Mouse (Mus musculus) T-cell, adult 2 months (primary cell): ENCODE data around the gene Esrrb.

ENCODE experiments used
- DNase-seq: peaks from one replicate; pipeline ENCODE4 v3.0.0; 2022; ENCODE audit warnings: low spot score

Gene Esrrb

DNA sequence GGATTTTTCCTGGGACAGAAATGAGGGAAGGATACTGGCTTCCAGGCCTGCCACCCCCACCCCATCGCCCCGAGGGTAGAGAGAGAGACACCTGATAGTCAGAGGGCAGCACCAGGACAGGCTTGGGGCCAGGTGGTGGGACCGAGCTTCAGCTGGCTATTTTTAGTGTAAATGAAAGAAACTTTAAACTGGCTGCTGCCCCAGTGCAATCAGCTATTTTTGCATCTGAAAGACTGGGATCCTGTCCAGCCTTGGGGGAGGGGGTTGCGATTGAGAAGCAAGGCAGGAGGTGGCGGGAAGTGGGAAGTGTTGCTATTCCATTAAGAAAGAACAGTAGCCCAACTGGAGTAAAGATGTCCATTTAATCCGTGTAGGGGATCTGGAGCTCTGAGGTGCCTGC lies 137.8 kb downstream of the Esrrb start:
- no peak for DNase-seq

DNA sequence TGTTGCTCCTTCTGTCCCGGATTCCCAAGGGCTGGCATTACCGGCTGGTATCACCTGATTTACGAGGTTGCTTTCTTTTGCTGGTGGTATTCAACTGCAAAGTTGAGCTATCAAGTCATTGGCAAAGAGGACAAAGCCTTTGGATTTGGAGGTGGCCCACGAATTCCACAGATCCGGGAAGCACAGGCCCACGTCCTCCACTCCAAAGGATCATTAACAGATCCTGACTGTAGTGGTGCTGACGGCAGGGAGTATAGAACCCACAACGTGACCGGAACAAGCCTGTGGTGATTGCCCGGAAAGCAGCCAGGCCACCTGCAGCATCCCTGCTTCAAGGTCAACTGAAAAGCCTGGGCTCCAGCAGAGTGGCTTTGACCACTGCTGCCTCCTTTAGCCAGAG lies 140.8 kb downstream of the Esrrb start:
- DNase-seq = no peak

DNA sequence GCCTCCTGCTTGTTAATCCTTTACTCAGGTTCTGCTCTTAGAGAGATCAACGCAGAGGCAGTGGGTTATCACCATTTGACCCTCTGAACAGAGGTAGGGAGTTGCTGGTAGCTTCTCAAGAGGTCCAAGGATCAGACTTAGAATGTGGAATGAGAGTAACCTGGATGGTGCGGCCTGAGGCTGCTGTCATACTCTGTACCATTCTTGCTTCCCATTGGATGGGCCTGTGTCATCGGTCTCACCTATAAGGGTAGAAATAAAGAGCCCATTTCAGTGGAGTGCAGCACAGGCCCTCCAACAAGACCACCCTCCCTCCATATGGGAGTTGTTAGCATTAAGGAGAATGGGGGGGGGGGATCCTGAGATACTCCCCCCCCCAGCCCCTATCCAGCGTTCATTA lies 143.0 kb downstream of the Esrrb start:
- DNase-seq = no peak

DNA sequence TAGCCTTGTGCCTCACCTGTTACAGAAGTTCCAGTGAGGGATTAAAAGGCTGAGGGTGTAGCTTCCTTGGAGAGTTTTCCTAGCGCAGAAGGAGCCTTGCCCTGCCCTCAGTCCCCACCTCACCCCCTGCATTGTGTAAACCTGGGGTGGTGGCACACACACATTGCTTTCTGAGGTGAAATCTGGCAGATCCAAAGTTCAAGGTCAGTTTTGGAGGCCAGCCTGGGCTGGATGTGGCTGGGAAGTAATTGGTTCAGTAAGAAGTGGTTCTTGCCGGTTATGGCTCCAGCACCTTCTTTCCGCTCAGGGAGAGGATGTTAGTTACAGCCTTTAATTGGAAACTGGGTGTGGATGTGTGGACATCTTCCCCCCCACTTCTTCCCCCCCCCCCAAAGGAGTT lies 143.4 kb downstream of the Esrrb start:
- DNase-seq = no peak

DNA sequence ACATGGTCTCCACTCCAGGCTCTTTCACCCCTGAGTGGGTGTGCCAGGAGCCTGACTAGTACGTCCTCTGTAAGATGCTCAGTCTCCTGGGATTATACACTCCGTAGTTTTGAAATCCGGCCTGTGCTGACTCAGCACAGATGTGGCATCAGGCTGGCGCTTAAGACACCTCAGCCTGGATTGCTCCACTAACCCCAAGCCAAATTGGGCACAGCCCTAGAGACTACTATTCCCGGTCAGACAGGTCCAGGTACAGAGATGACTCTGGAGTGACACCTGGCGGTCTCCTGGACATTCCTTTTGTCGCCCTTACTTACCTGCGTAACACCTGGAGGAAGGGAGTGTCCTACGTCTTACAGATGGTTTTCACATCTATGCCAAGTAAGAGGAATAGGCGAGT lies 146.8 kb downstream of the Esrrb start:
- no peak for DNase-seq

DNA sequence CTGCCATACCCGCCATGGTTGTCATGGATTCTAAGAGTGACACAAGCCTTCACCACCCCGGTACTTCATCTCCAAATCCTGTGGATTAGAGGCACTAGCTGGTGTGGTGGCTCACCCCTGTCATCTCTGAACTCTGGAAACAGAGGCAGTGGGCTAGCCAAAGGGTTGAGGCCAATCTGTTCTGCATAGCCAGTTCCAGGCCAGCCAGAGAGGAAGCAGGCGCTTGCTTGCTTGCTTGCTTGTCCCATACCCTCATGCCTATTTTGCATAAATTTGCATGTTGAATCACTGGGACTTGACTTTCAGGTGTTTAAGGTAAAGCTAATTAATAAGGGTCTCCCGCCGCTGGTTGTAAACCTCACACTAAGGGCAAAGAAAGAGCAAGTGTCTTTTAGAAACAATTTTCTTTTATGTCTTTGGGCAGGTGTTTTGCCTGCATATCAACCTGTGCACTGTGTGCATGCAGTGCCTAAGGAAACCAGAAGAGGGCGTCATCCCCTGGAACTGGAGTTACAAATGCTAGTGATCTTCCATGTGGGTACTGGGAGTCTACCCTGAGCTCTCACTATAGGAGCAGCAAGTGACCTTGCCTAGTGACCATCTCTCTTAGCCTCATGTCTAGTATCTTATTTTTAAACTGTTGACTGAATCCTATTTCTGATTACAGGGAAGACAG lies 147.5 kb downstream of the Esrrb start:
- DNase-seq = no peak

DNA sequence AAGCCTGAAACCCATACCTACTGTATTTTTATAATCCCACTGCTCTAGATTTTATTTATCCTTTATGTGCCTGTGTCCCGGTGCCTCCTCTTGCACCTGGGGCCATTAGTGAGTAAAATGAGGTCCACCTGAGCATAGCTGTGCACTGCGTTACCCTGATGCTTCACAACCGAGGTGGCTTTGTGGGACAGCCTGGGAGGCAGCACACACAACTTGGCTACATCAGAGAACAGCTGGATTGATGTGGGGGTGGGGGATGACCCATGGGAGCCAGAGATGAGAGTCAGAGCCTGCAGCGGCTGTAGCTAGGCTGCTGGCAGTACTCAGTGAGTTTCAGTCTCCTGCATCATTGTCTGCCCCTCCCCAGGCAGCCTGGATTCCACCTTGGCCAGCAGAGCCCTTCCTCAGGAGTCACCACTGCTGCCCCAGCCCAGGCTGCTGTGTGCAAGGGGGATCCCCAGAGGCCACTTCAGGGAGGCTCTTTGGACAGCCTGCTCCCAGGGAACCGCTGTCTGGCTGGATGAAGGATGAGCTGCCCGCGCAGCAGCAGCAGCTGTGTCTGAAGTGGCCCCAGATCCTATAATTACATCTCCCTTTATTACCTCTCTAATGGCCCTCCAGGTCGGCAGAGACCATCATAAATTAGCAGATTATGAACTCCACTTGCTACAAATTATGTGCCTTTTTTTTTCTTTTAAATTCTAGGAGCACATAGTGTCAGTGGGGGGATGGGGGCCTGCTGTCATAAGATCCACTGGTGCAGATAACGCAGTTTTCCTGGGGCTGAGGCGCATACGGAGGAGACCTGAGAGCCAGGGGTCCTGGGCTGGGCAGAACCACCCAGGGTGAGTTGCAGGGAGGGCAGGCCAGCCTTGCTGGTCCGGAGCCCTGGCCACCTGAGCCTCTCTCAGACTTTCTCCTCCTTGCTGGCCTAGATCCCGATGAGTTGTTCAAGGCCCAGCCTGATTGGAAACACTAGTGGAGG lies 148.7 kb downstream of the Esrrb start:
- DNase-seq = no peak

DNA sequence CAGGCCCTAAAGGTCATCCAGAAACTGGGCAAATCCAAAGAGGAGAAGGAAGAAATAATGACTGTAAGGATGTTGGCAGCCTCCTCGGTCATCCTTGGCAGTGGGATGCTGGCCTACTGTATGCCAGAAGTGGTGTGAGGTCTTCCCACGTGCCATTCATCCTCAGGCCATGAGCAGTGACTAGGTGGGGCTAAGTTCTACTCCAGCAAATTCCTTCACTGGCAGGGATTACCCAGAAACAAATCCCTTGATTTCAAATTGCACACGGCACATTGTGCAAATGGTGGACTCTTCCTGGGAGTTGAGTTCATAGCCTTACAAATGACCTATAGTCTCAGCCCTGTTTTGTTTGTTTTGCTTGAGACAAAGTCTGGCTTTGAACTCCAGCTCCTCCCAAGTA lies 151.4 kb downstream of the Esrrb start:
- no peak for DNase-seq

DNA sequence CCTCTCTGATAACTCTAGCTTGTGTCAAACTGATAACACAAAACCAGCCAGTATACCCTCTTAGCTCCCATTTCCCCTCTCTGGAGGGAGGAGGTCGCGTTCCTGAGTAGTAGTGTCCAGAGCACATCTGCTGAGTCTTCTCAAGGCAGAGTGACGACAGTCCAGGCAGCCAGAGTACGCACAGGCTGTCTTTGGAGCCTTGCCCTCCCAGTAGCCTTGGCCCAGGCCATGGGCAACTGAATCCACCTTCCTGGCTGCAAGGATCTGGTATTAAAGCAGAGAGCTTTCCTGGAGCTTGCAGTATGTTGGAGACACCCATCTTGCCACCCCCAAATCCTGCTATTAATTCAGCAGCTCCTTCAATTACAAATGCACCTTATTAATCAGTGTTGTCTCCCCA lies 152.7 kb downstream of the Esrrb start:
- DNase-seq = no peak

DNA sequence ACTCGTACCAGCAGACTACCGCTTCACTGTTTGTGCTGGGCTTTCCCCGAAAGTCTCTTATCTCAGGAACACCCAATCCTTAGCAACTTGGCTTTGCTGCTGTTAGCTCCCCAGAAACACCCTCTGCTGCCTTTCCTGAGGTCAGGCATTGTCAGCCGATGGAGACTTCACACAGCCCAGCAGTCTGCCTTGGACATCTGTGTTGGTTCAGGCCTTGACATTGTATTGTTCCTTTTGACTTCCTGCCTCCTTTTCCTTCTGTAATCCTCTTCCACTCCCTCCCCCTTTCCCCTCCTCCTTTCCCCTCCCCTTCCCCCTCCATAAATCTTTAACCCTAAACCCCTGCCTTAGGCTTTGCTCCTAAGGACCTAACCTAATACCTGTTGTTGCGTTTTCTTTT lies 155.7 kb downstream of the Esrrb start:
- DNase-seq = no peak

DNA sequence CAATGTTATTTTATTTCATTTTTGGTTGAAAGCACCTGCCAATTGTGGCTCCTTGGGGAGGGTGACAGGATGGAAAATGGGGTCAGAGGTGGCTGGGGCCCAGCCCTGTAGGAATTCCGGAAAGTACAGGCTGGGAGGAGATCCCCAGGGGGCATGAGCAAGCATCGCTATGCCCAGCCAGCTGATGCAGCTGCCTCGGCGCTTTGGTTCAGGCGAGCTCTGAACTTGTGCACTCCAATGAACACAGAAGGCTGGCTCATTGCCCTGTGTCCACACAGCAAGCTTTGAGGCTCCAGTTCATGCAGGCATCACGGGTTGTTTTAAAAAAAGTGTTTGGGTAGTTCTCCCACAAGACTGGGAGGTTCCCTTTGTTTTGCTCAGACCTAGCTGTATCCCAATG lies 156.8 kb downstream of the Esrrb start:
- DNase-seq = no peak

DNA sequence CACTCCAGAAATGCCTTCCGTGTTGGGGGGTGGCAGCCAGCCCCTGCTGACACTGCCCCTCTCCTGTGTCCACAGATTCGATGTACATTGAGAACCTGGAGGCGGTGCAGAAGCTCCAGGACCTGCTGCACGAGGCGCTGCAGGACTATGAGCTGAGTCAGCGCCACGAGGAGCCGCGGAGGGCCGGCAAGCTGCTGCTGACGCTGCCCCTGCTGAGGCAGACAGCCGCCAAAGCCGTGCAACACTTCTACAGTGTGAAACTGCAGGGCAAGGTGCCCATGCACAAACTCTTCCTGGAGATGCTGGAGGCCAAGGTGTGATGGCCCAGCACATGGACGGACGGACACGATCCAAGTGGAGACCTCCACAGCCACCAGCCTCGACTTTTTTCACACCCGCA lies 157.8 kb downstream of the Esrrb start:
- DNase-seq = no peak

DNA sequence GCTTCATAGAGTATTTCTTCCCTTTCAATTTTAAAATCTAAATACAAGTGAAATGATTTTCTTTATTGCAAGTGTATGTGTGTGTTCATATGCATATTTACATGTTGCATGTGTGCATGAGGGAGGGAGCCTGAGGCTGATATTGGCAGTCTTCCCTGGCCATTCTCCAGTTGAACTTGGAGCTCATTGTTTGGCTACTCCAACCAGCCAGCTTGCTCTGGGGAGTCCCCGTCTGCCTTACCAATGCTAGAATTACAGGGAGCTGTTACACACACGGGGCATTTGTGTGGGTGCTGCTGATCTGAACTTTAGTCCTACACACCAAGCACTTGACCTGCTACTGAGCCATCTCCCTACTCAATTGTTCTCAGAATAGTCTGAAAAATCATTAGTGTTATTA lies 173.4 kb downstream of the Esrrb start:
- DNase-seq = no peak

DNA sequence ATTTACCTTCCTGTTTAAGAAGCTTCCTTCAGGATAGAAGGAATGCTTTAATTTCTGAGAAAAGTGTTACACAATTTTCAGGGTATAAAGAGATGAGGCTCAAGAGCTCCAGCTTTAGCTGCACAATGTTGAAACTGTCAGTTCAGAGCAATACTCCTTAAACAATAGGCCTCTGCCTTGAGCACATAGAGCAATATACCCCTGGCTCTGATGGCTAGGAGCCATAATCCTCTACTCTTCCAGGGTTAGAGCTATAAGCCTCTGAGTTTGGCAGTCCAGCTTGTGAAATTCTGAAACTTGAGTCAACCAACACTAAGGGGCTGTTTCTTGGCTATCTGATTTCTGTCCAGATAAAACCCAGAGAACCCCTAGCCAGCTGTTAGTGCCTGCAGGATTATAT lies 176.9 kb downstream of the Esrrb start:
- no peak for DNase-seq

DNA sequence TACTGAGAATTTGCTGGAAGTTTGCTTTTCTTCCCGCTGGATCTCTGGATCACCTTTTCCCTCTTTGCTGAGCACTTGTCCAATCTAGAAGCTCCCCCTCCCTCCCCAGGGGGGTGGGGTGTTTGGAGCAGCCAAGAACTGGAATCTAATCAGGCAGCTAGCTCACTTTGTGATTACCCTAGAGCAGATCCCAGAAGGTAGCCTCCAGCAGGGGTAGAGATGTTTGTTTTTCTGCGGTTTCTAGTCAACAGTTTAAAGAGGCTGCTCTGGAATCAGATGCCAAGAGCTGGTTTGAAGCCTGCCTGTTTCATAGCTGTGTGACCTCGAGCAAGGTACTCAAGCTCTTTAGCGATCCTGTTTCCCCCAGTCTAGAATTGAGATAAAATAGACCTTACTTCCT lies 177.8 kb downstream of the Esrrb start:
- DNase-seq = no peak

DNA sequence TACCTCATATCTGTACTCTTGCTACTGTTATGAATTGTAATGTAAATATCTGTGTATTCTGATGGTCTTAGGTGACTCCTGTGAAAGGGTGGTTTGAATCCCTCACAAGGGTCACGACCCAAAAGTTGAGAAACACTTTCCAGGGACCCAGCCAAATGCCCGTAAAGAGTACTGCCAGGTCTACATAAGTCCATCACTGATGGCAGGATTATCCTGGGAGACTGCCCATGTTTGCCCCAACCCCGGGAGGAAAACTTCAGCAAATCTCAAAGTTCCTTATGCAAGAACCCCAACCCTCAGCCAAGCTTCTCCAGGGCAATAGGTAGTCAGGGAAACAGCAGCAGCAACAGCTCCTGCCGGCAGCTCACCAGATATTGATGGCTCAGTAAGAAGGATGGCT lies 178.6 kb downstream of the Esrrb start:
- DNase-seq = no peak

DNA sequence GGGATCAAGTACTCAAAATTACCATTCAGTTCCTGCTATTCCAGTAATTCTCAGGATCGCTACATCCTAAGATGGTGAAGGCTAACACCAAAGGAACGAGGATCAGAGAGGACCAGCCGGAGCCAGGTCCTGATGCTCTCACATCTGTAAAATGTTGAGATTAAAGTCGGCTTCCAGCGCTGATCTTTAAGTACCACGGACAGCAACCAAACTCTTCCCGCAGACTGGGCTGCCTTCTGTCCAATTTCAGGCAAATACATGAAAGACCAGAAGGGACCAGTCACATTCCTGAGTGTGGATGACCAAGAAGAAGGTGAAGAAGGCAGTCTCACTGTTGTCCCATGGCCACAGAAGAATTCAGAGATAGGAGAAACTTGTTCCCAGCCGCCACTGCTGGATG lies 186.9 kb downstream of the Esrrb start:
- no peak for DNase-seq

DNA sequence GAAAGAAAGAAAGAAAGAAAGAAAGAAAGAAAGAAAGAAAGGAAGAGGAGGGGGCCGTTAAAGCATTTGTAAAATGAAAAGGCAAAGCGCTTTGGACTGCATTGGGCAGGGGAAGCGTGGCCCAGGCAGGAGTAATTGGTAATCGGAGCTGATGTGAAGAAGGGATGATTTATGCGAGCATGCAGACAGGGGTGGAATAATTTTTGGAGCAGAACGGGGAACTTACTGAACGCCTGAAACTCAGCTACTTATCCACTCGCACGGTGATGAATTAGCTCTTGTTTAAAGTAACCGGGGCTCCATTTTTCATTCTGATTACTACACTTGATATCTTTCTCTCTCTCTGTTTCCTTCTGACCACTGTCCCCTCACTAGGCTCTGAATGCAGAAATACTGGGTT lies 192.1 kb downstream of the Esrrb start:
- DNase-seq = no peak

DNA sequence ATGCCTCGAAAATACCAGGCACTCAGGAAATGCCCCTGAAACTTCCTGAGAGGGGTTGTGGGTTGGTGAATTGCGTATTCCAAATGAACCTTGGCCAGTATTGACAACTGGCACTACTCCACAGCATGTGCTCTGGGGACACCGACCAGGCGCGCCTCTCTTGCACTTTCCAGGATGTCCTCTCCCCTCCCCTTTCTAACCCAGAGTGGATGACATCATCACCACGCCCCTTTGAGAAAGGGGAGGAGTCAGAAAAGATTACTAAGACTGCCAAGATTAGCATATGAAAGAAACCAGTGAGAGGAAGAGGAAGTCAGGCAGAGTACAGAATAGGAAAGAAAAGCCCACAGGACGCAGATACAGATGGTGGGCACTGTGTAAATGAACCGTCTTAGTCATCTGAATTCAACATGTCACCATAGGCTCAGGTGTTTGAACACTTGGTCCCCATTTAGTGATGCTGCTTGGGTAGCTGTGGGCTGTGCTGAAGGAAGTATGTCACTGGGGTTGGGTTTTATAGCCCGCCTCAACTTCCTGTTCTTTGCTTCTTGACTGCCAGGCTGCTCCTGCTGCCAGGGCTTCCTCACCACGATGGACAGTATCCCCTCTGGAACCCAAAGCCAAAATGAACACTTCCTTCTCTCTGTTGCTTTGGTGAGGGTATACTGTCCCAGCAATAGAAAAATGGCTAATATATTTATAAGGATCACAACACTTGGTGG lies 196.0 kb downstream of the Esrrb start:
- no peak for DNase-seq

DNA sequence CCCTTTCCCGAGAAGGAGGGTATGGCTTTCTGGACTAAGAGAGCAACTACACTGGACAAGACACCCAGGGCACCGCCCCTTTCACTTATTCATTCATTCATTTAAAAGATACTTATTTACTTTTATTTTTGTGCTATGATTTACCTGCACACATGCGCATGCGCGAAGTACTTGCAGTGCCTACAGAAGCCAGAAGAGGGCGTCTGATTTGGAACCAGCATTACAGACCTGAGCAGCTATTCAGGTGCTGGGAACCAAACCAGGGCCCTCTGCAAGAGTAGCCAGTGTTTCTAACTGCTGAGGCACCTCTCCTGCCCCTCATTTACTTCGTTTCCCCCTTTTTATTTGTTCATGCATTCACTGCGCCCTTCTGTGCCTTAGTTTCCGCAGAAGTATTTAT lies 198.0 kb downstream of the Esrrb start:
- DNase-seq = no peak

DNA sequence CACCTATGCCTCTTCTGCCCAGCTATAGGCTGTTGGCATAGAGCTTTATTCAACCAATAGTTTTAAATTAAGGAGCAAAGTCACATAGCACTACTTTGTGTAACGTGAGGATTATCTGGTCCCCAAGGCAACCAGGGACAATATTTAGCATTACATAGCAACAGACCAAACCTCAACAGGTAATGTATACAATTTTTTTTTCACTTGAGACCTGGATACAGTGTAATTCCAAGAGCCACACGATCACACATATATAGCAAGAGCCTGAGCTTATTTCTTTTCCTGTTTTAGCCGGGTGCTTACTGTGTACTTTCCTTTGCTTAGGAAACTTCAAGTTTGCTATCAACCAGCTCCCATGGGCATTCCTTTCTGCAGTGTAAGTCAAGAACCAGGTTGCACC lies 201.8 kb downstream of the Esrrb start:
- DNase-seq = no peak

DNA sequence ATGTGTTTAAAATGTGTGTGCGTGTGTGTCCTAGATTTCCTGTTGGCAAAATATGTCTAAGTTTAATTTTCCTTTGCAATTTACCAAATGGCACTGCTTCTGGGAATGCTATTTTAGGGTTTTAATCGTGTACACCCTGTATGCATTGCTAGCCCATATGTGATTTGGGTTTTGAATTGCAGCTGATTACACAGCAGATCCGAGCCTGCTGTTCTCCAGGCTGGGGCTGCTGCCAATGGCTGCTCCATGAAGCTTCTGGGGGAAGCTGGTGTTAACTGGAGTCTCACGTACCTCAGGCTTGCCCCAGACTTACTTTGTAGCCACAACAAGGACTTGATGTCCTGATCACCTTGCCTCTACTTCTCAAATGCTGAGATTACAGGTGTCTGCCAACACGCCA lies 205.1 kb downstream of the Esrrb start:
- DNase-seq = no peak
